Mouse (Mus musculus) erythroid progenitor cell, adult 5-6 weeks (primary cell): ENCODE results near the gene Ambra1. TPM values are rescaled to one million over a fixed set of nuclear protein-coding genes. Genes with fewer than 3 reads are reported as not detected.
A peak's percentile ranks its signal among the peaks of the same experiment; 100 is the strongest.

Experiments
- ATAC-seq: replicated peaks from 2 replicates; pipeline ENCODE4 v1.8.0; 2016; ENCODE audit warnings: moderate number of reproducible peaks, mild to moderate bottlenecking, moderate TSS enrichment, inconsistent platforms; ENCODE audit not compliant: poor library complexity, low FRiP score, severe bottlenecking
- total RNA-seq, 2 experiments: library from RNA; stranded (forward) in 1 of 2; stranded (reverse) in 1 of 2; fragments of 150-400 nt in 1 of 2; fragments of 186-747, 209-891 nt in 1 of 2; gene quantifications; 2 replicates each; pipeline versions ENCODE4 v1.2.3 to v1.2.4; 2015 to 2017; ENCODE audit warnings: low replicate concordance in 2 of 2

Ambra1 gene
- total RNA-seq, 2 experiments from 2014 or later = 19.7 to 20.7 TPM

DNA sequence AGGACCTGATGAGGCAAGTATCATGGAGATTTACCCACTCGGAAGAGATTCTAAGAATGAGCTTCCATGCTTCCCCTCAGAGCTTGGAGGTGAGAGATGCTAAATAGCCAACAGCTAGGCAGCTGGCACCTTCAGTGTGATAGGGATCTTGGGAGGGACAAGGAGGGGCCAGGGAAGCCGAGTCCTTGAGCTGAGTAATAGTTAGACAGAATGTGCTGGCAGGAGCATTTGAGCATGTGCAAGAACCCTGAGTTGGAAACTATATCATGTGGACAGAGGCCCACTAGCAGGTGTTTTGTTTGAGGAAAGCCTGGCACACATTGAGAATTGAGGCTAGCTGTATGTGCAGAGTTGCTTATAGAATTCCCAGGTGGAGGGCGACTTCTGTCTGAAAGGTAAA lies 182.7 kb downstream of the Ambra1 start:
- ATAC-seq = no peak

DNA sequence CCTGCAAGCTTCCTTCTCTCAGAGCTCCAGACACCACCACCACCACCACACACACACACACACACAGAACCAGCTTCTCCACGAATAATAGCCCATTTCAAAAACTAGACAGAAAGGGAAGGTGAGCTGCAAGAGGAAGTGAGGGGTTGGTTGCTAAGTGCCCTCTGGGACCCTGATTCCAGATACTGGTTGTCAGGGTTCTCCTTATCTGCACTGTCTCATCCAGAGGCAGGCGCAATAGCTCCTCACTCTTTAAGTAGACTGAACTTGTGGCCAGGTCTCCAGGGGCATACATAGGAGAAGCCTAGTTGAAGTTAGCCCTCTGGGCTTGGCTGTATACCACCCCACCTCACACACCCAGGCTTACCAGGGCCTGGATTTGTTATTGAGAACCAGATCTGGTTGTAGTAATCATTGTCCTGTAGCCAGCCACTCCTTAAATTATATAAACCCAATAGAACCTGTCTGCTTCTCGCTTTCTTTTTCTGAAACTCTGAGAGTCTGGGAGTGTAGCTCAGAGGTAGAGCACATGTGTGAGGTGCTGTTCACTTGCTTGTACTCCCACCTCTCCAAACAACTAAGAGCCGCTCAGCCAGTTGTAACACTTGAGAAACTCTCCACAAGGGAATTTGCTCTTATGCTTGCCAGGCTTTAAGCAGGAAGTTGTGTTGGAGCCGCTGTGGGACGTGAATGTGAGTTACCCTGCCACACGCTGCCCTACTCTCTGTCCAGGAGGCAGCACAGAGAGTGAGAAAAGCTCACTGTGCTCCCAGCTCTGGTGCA lies 183.6 kb downstream of the Ambra1 start:
- ATAC-seq = no peak

- ATAC-seq = no peak
Observed at GRCm38 (mm10) chr2:91916346-91916977, 186.5 kb downstream of the Ambra1 start.

DNA sequence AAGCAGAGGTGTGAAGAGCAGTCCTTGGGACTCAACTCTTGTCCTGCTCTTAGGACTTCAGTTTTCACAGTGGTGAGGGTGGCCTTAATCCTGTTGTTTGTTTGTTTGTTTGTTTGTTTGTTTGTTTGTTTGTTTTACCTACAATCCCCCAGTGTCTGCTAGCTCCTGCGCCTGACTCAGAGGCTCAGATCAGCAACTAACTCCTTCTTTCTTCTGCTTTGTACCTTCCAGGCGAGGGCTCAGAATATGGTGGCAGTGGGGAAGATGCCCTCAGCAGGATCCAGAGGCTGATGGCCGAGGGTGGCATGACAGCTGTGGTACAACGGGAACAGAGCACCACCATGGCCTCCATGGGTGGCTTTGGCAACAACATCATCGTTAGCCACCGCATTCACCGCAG lies 187.2 kb downstream of the Ambra1 start:
- ATAC-seq = no peak

DNA sequence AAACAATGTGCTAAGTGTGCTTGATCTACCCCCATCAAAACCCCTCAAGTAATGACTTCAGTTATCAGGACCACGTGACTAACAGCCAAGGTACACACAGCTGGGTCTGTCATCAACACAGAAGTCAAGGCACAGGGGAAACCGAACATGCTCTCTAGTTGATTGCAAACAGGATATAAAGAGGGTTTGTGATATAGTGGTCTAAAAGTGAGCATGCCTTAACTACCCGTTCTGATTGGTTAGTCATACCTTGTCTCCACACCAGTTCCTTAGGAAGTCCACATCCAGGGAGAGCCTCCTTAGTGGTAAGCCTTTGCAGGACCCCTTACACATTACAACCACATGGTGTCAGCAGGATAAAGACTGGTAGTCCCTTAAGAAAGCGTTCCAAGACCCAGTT lies 190.2 kb downstream of the Ambra1 start:
- no peak for ATAC-seq

- ATAC-seq = no peak
Observed at GRCm38 (mm10) chr2:91921181-91921789, 191.4 kb downstream of the Ambra1 start.

DNA sequence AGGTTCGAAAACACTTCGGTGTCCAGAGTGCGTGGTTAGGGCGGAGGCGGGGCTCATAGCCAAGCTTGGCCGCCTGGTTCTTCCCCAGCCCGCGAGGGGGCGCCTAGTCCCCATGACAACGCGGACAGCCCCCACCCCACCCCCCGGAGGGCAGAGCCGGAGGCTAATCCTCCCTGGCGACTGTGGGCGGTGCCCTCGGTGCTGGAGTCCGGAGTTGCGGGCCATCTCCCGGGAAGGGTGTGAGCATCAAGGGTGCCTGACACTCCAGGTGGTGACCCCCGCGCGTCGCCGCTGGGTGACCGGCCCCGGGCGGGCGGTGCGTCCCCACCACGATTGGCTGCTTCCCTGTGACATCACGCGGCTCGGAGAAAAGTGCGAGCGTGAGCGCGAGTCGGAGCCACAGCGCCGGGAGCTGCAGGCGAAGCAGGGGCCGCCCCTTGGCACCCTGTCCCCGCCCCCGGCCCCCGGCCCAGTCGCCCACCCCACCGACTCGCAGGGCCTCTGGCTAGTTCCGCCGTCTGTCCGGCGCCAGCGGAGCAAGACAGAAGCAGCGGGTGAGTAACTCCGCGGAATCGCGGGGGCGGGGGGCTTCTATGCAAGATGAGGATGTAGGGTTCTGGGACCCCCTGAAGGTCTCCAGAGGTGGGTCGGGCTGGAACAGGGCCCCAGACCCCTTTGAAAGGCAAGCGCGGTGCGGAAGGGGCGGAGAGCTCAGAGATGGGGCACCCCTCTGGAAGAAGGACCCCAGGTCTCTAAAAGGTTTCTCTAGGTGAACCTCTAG lies 192.0 kb downstream of the Ambra1 start:
- no peak for ATAC-seq

GRCm38 (mm10) chr2:91922586-91923414 lies 192.9 kb downstream of the Ambra1 start:
- no peak for ATAC-seq

DNA sequence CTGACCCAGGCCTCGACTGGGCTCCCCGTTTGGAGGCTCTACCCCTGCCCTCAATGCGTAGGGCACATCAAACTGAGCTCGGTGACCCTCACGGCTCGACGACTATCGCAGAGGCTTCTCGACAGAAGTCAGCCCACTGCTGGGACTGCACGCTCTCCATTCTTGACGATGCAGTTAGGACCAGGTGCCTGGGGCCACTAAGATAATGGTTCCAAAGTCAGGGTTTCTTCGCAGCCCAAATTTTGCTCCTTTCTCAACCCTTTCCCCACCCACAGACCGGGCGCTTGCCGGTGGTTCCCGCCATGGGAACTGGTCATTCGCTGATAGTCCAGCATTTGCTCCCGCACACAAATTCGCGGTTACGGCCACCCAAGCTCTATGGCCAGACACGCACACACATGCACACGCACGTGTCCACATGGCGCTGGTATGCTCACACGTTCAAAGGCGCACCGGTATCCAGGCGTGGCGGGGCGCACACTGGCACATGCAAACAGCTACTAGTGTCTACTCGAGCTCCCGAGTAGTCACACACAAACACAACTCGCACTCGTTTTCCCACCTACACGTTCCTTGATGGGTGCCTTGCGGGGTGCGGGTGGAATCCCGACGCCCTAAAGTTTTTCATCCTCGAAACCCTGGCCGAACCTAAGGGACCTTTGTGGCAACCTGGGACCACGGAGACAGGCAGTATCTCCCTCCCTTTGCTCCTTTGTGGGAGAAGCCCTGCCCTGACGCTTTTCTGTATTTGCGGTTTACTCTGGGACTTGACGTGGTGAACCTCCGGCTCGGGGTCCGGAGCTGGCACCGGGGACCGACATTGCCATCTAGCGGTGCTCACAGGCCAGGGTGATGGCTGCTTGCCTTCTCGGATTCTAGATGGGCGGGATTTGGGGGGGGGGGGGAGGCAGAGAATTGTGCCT lies 193.7 kb downstream of the Ambra1 start:
- ATAC-seq = no peak

GRCm38 (mm10) chr2:91924726-91925125 lies 194.8 kb downstream of the Ambra1 start:
- no peak for ATAC-seq

- ATAC-seq = no peak
Observed at GRCm38 (mm10) chr2:91925442-91925841, 195.5 kb downstream of the Ambra1 start.

DNA sequence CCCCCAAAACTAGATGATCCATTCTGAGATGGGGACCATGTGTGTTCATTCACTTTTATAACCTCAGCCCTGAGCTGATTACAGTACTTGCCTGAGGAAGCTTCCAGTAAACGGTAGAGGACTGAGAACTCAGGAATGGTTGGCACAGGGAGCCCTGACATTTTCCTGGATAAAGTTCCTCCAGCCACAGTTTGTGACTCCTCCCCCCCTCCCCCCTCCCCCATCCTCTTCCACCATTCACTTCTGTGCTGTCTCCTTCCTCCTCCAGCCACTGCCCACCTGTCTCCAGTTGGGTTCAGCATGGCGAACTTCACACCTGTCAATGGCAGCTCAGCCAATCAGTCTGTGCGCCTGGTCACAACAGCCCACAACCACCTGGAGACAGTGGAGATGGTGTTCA lies 197.0 kb downstream of the Ambra1 start, which contains the start of gene Chrm4:
Chrm4 (plus strand) TSS at position 301 of the 400 bp plus-strand sequence.
- ATAC-seq = no peak

GRCm38 (mm10) chr2:91927826-91928533 lies 198.0 kb downstream of the Ambra1 start:
- peak; percentile 49; the same call in 1 of the 2 replicates for ATAC-seq

DNA sequence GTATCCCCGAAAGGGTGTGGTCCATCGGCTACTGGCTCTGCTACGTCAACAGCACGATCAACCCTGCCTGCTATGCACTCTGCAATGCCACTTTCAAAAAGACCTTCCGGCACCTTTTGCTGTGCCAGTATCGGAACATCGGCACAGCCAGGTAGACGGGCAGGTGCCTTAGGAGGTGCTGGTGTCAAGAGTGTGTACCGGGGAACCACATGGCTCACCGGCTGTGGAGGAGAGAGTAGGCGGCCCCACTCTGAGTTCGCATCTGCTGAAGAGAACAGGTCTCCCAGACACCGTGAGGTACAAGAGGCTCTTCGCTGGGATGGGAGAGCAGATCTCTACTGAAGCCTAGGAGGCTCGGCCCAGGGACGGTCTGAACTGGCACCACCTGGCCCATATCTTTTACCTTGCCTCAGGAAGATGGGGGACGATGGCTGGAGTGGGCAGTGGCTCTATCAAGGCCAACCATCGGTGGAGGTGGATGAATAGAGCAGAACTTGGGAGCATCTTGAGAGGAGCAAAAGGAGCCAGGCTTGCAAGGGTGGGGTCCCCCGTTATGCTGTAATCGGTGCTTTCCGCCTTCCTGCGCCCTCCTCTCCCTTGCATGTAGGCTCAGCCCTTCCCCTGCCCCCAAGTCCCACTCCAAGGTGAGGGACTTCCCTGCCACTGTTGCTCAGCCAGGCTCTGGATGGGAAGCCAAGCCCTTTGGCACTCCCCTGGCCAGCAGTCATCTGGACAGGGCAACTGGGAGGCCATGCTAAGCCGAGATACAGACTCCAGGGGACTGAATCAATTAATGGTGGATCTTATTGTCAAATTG lies 198.8 kb downstream of the Ambra1 start:
- ATAC-seq = no peak

GRCm38 (mm10) chr2:91929455-91929854 lies 199.5 kb downstream of the Ambra1 start:
- ATAC-seq = no peak

GRCm38 (mm10) chr2:91929936-91930335 lies 200.0 kb downstream of the Ambra1 start:
- no peak for ATAC-seq

GRCm38 (mm10) chr2:91930761-91931291 lies 200.9 kb downstream of the Ambra1 start:
- no peak for ATAC-seq
